Mouse (Mus musculus): ENCODE results near the gene Stom.

- TF ChIP-seq CTCF (IDR thresholded peaks at IDR 0.05) (peak; percentile 93), EP300 (IDR thresholded peaks at IDR 0.05; ENCODE audit: insufficient read depth, low read depth, low read length) (no peak), POLR2A (IDR thresholded peaks at IDR 0.05; ENCODE audit: insufficient read depth, low read depth, low read length) (no peak)
Measured at GRCm38 (mm10) chr2:35291856-35292255, 44.9 kb downstream of the Stom start.
